Mouse (Mus musculus) heart, adult 18-20 months (tissue): Measurements from ENCODE around the gene Gle1. TPM values are rescaled to one million over a fixed set of nuclear protein-coding genes. Genes with fewer than 3 reads are reported as not detected.
"Not testable (repeated sequence)": the region's sequence is repeated elsewhere in the genome, so short reads cannot be mapped to it uniquely, and the experiment has no call there.

ENCODE experiments used
- DNase-seq, 2 experiments: peaks; one replicate each; pipeline ENCODE4 v3.0.0; 2021 to 2022; ENCODE audit warnings: mixed read lengths in 1 of 2
- long read RNA-seq, 2 experiments: library from polyadenylated mRNA; stranded (forward); transcript quantifications; one replicate each; pipeline ENCODE4 v2.0.0; 2021
- total RNA-seq, 2 experiments: library from RNA; stranded (reverse); gene quantifications; 2 replicates each; pipeline ENCODE4 v1.2.3; 2021

The Gle1 gene
- total RNA-seq, result 10 to 100 TPM; 22.7 to 24.7 TPM
- long read RNA-seq, experiment 1, full-length matches to known transcripts, result 27 of 35 reads
- long read RNA-seq, experiment 1, partial matches to known transcripts, result 3 of 35 reads
- long read RNA-seq, experiment 1, other reads (novel, unspliced or antisense), result 5 of 35 reads
- long read RNA-seq, experiment 2, full-length matches to known transcripts, result 12 of 19 reads
- long read RNA-seq, experiment 2, partial matches to known transcripts, result 1 of 19 reads
- long read RNA-seq, experiment 2, other reads (novel, unspliced or antisense), result 6 of 19 reads

DNA sequence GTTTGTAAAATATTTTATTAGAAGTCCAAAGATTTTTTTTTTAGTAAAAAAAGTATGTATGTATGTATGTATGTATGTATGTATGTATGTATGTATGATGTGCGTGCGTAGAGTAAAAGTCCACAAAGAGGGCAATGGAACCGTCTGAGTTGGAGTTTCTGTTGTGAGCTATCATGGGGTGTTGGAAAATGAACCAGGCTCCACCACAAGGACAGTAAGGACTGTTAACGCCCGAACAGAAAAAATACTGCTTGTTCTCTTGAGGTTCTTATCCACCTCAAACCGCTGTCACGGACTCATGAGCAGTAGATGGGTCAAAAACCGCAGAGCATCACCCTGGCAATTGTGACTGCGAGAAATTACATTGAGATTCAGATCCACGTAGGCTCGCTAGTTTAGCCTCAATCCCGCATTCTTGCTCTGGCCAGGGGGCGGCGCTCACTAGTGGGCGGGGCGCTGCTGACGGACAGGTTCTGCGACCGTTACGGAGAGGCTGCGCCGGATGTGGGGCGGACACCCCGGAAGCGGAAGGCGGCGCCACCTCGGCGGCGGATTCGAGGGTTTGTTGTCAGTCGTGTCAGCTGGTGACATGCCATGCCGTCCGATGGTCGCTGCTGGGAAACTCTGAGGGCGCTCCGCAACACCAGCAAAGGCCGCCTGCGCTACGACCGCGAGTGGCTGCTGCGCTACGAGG lies at the start of gene Gle1:
Gene Gle1 (plus strand): TSS at position 521 of the 694 bp plus-strand sequence.
- peak; percentile 97 to 98 for DNase-seq

GRCm38 (mm10) chr2:29886659-29887292 lies 48.5 kb upstream of the Gle1 start:
- not testable (repeated sequence) for DNase-seq

DNA sequence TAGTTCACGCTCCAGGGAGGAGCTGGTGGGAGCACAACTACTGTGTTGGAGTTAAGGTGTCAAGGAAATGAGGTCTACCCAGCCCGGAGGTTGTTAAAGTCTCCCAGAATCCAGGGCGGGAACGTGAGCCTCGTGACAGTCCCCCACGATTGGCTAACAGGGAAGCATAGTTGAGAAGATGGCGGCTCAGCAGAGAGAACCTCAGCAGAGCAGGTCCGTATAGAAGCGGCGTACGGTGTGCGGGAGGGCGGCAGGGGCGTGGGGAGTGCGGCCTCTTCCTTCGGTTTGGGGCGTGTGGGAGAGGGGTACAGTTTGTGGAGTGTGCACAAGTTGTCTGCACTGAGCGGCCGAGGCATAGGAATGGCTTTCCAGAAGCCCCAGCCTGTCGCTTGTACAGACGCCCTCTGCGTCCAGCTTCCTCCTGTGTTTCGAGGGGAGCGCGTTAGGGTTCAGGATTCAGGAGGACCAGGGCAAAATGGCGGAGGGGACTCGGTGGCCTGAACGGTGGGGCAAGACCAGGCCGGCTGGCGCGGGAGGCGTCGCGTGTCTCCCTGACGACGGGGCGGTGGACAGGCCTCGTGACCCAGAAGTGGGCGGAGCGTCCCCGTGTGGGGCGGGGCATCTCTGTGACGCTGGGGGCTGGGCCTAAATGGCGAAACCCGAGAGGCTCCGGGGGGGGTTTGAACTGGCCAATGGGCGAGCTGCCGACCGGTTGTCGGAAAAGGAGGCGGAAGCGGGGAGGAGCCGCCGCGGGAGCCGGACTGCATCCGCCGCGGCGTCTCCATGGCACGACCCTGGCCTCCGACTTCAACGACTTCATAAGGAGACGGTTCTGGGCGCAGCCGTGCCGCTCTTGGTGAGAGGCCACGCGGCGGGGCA lies 45.9 kb upstream of the Gle1 start, which contains the start of gene Odf2:
Gene Odf2 (plus strand): TSS at position 156 of the 879 bp plus-strand sequence.
- peak; percentile 100 for DNase-seq

DNA sequence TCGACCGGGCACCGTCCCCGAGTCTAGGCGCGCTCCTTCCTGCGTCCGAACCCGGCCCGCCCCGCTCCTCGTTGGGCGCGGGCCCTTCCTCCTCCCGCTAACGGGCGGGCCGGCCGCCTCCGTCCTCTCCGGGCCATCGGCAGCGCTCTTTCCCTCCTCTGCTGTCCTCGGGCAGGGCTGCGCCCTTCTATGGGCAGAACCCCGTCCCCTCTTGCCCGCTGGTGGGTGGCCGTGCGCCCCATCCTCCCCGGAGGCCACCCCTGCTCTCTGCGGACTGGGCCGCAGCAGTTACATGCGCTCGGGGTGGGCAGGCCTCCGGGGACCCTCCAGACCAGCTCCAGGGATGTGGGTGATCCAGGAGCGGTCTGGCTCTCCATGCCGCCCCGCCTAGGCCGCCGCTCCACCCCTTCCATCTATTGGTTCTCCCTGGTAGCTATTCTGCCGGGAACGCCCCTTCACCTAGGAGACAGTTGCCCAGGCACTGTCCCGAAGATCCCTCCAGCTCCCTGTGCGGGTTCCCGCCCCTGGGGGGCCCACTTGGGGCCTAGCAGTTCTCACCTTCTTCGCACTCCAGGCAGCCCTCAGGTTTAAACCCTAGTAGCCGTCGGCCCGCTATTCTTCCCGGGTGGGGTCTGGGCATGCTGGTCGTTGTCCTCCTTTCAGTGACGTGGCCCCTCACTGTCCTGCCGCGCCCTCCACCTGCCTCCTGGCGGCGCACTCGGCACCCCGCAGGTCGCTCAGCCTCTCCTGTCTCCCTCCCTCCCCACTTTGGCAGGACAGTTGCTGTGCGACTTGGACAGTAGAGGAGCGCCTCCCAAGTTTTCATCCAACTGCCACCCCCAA lies 45.0 kb upstream of the Gle1 start:
- peak; percentile 80 to 85 for DNase-seq

GRCm38 (mm10) chr2:29891773-29892172 lies 43.5 kb upstream of the Gle1 start:
- no peak for DNase-seq

GRCm38 (mm10) chr2:29896071-29896470 lies 39.2 kb upstream of the Gle1 start:
- no peak for DNase-seq

DNA sequence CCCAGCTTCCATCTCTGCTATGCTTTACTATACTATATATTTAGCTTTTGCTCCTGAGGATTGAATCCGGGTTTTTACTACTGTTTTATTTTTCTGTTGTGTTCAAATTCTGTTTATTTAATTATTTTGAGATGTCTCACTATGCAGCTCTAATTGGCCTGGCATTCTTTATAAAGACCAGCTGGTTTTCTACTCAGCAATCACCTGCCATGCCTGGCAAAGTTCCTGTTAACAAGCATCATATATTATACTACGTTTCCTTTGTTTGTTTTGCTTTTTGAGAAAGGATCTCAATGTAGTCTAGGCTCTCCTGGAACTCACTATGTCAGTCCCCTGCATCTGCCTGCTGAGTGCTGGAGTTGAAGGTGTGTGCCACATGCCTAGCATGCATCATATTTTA lies 37.9 kb upstream of the Gle1 start:
- DNase-seq, result no peak

DNA sequence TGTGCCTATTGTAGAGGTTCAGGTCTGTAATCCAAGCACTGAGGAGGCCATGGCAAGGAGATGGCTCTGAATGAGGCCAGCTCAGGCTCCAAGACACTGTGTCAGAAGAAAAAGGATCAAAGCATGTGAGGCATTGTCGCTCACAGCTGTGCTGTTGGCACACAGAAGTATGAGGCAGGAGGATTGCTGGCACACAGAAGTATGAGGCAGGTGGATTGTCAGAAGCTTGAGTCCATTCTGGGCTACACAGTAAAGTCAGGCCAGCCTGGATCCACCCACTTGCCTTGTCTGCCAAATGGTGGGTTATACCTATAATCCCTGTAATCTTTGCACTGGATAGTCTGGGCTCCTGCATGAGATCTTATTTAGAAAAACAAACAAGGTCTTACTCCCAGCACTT lies 37.1 kb upstream of the Gle1 start:
- DNase-seq, result no peak

- no peak for DNase-seq
Measured at GRCm38 (mm10) chr2:29902194-29902593, 33.0 kb upstream of the Gle1 start.

DNA sequence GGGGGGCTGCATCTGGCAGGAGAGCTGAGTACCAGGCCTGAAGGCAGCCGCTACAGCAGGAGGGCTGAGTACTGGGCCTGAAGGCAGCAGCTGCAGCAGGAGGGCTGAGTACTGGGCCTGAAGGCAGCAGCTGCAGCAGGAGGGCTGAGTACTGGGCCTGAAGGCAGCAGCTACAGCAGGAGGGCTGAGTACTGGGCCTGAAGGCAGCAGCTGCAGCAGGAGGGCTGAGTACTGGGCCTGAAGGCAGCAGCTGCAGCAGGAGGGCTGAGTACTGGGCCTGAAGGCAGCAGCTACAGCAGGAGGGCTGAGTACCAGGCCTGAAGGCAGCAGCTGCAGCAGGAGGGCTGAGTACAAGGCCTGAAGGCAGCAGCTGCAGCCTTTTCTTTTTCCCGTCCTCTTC lies 27.1 kb upstream of the Gle1 start:
- DNase-seq, result not testable (repeated sequence)

- no peak for DNase-seq
Measured at GRCm38 (mm10) chr2:29910042-29910441, 25.2 kb upstream of the Gle1 start.

DNA sequence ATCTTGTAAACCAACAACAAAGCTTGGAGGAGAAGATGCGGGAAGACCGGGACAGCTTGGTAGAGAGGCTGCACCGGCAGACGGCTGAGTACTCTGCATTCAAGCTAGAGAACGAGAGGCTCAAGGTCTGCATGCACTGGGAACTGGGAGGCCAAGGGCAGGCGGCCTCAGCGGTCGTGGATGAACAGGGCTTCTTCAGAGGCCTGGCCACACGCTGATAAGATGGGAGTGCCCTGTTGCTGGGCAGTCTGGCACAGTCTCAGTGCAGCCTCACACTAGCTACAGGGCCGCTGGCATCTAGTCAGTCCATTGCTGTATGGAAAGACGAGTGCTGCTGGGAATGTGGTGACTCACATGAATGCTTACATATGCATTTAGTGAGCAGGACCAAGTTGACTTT lies 17.6 kb upstream of the Gle1 start:
- no peak for DNase-seq

DNA sequence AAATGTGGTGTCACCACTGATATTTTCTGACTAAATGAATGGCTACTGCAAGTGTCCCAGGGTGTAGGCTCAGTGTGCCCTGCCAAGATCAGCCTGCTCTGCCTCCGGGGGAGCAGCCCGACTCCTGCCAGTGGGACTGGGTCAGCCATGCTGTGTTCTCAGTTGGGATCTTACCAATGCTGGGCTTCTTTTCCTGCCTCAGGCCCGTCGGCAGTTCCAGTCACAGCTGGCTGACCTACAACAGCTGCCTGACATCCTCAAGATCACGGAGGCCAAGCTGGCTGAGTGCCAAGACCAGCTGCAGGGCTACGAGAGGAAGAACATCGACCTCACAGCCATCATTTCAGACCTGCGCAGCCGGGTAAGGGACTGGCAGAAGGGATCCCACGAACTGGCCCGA lies 13.2 kb upstream of the Gle1 start:
- DNase-seq, result peak; percentile 80 to 84

DNA sequence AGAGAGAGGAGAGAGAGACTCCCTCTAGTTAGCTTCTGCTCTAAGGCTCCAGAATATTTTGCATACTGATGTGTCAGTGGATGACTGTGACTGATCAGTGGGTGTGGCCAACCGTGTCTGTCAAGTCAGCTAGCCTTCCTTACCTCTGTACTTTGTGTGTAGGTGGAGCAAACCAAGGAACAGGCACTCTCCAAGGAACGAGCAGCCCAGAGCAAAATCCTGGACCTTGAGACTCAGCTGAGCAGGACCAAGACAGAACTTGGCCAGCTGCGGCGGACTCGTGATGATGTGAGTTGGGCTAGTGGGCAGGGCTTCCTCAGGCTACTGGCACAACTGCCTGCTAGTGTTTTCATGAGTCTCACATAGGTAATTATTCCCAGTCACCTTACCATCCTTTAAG lies 8.7 kb upstream of the Gle1 start:
- no peak for DNase-seq

- DNase-seq, result no peak
Measured at GRCm38 (mm10) chr2:29930506-29930905, 4.7 kb upstream of the Gle1 start.

DNA sequence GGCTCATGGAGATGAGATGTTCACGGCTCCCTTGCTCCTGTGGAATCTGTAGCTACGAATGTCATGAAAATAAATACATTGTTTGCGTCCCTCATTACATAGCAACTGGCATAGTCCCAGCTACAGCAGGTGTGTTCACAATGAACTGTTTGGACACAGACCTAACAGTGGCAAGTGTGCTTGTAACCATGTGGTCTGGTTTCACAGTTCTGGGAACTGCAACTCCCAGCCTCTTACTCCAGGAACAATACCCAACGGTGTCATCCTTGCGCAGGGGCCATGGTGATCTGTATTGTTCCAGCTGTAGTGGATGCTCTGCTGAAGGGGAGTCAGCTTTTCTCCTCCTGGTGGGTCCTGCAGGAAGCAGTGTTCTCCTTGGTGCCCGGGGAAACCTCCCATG lies 4.0 kb upstream of the Gle1 start:
- no peak for DNase-seq

- DNase-seq, result no peak
Measured at GRCm38 (mm10) chr2:29940073-29940472, 4.8 kb downstream of the Gle1 start.

- no peak for DNase-seq
Measured at GRCm38 (mm10) chr2:29940826-29941225, 5.6 kb downstream of the Gle1 start.

DNA sequence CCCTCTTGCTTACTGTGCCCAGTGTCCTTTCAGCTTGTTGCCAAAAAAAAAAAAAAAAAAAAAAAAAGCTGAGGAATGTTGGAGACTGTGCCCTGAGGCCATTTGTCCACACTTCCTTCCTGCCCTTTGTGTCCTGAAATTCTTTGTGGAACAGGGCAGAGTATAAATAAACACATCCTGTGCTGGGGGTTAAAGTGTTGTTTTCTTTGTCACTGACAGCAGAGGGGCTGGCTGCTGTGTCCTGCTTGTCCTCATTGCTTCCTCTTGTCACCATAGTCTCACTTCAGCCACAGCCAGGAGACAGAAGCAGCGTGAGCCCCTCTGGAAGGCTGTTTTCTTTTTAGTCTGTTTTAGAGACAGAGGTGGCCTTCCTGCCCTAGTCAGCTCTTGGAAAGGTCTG lies 9.5 kb downstream of the Gle1 start:
- peak; percentile 41 to 74 for DNase-seq

- no peak for DNase-seq
Measured at GRCm38 (mm10) chr2:29948896-29949295, 13.7 kb downstream of the Gle1 start.

GRCm38 (mm10) chr2:29961246-29961645 lies 26.0 kb downstream of the Gle1 start:
- DNase-seq, result no peak
